Mouse (Mus musculus) E14TG2a.4 (cell line): ENCODE results near the gene Disc1.

Experiments
- CTCF ChIP-seq: conservative IDR thresholded peaks from 2 replicates; pipeline ENCODE4 v1.5.1; 2014; ENCODE audit warnings: low read length
- NANOG ChIP-seq: IDR thresholded peaks from 2 replicates; pipeline ENCODE4 v1.6.1; 2014; ENCODE audit warnings: borderline replicate concordance, low read length, mixed read lengths
- POU5F1 ChIP-seq: IDR thresholded peaks from 2 replicates; pipeline ENCODE4 v1.6.1; 2014; ENCODE audit warnings: low read length, borderline replicate concordance

DNA sequence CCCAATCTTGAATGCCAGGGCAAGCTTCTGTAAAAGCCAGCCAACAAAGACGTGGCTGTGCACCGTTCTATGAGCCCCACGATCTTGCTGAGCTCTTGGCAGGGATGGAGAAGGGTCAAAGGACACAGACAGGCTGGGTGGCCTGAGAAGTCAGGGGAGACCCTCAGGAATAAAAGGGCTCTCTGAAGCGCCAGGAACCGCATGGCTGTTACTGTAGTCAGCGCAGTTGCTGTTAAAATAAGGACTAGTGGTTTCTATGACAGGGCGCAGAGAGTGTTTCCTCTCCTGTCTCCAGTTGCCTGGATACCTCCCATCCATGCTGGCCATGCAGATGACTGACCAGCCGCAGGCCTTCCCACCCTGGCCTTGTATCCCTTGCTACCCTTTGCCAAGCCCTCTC is 231.4 kb downstream of the Disc1 start:
- TF ChIP-seq CTCF (no peak), NANOG (no peak), POU5F1 (no peak)
